Mouse (Mus musculus) left cerebral cortex, postnatal 4 days (tissue): ENCODE data around the gene Abcg1. TPM values are rescaled to one million over a fixed set of nuclear protein-coding genes. Genes with fewer than 3 reads are reported as not detected.
A peak's percentile ranks its signal among the peaks of the same experiment; 100 is the strongest.

Experiments used
- DNase-seq: peaks from one replicate; pipeline ENCODE4 v3.0.0-alpha.2; 2022
- intact Hi-C: fragments of 180-260 bp; cut with DNase I; formaldehyde crosslinking; loops from one replicate; pipeline ENCODE4 v1.15.1; 2025
- total RNA-seq, 2 experiments: library from RNA; stranded (reverse); gene quantifications; 2 replicates each; pipeline ENCODE4 v1.2.3; 2021

Abcg1 gene
- total RNA-seq, 2 experiments from 2014 or later: 18.5 to 20.0 TPM

GRCm38 (mm10) chr17:31075471-31075870, 18.0 kb downstream of the Abcg1 start:
- intact Hi-C loops: no loop called here

GRCm38 (mm10) chr17:31077561-31077960, 20.1 kb downstream of the Abcg1 start:
- intact Hi-C loops: no loop called here
- DNase-seq: no peak

More at GRCm38 (mm10) chr17:31075471-31075870, 18.0 kb downstream of the Abcg1 start:
- no peak for DNase-seq

GRCm38 (mm10) chr17:31078581-31078980, 21.1 kb downstream of the Abcg1 start:
- intact Hi-C loops: no loop called here
- no peak for DNase-seq

- DNase-seq: no peak
- intact Hi-C loops: no loop called here
These were observed 21.8 kb downstream of the Abcg1 start for GRCm38 (mm10) chr17:31079078-31079840.

GRCm38 (mm10) chr17:31082296-31083078, 25.0 kb downstream of the Abcg1 start:
- intact Hi-C loops: no loop called here
- no peak for DNase-seq

- DNase-seq: no peak
- intact Hi-C loops: no loop called here
These were observed 28.0 kb downstream of the Abcg1 start for GRCm38 (mm10) chr17:31085519-31085918.

- DNase-seq: peak; percentile 66
- intact Hi-C loops: no loop called here
These were observed 28.7 kb downstream of the Abcg1 start for GRCm38 (mm10) chr17:31086196-31086595.

GRCm38 (mm10) chr17:31088711-31089110, 31.2 kb downstream of the Abcg1 start:
- intact Hi-C loops: no loop called here
- DNase-seq: no peak

- intact Hi-C loops: no loop called here
- DNase-seq: no peak
These were observed 32.4 kb downstream of the Abcg1 start for GRCm38 (mm10) chr17:31089848-31090247.

- intact Hi-C loops: no loop called here
- DNase-seq: no peak
These were observed 33.7 kb downstream of the Abcg1 start for GRCm38 (mm10) chr17:31091023-31091735.

GRCm38 (mm10) chr17:31094781-31095180, 37.3 kb downstream of the Abcg1 start:
- intact Hi-C loops: no loop called here
- no peak for DNase-seq

GRCm38 (mm10) chr17:31095570-31095969, 38.1 kb downstream of the Abcg1 start:
- intact Hi-C loops: no loop called here
- DNase-seq: no peak

GRCm38 (mm10) chr17:31096893-31097292, 39.4 kb downstream of the Abcg1 start:
- no peak for DNase-seq
- intact Hi-C loops: no loop called here

- no peak for DNase-seq
- intact Hi-C loops: no loop called here
These were observed 41.3 kb downstream of the Abcg1 start for GRCm38 (mm10) chr17:31098788-31099187.

GRCm38 (mm10) chr17:31103007-31103570, 45.6 kb downstream of the Abcg1 start:
- intact Hi-C loops: no loop called here
- no peak for DNase-seq

GRCm38 (mm10) chr17:31103823-31104222, 46.3 kb downstream of the Abcg1 start:
- intact Hi-C loops: no loop called here
- peak; percentile 29 for DNase-seq

GRCm38 (mm10) chr17:31108388-31108787, 50.9 kb downstream of the Abcg1 start:
- intact Hi-C loops: no loop called here
- DNase-seq: no peak

GRCm38 (mm10) chr17:31113191-31113856, 55.8 kb downstream of the Abcg1 start:
- DNase-seq: no peak
- intact Hi-C loops: no loop called here

- intact Hi-C loops: loop anchor here (5.0 kb wide), 1 partner anchor 99 kb away; no protein-coding TSS in a partner anchor
- DNase-seq: no peak
These were observed 58.6 kb downstream of the Abcg1 start for GRCm38 (mm10) chr17:31116063-31116462.

- intact Hi-C loops: loop anchor here (5.0 kb wide), 1 partner anchor 101 kb away; no protein-coding TSS in a partner anchor
- no peak for DNase-seq
These were observed 60.5 kb downstream of the Abcg1 start for GRCm38 (mm10) chr17:31117946-31118345.
